Mouse (Mus musculus) lung, postnatal 0 days (tissue): Measurements from ENCODE around the gene Rusc1.

Experiments used
- CTCF ChIP-seq: IDR thresholded peaks from 2 replicates; pipeline ENCODE4 v1.5.1; 2016; ENCODE audit warnings: antibody characterized with exemption, mild to moderate bottlenecking
- EP300 ChIP-seq: IDR thresholded peaks from 2 replicates; pipeline ENCODE4 v1.6.1; 2016; ENCODE audit warnings: antibody characterized with exemption, mild to moderate bottlenecking, control low read depth

DNA sequence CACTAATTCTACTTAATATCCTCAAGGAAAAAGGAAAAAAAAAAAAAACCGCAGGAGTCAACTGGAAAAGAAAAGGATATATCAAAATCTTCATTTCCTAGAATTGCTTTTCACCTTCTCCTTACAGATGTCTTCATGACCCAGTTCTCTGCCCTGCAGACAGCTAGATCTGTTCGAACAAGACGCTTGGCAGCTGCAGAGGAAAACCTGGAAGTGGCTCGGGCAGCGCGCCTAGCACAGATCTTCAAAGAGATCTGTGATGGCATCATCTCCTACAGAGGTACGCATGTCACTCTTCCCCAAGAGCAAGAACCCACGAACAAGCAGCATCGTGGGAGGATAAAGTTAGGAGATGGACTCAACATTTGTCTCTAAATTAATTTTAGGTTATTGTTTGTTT, 34.8 kb downstream of the Rusc1 start:
- TF ChIP-seq CTCF (no peak), EP300 (no peak)
